Mouse (Mus musculus) heart, adult 11 months (tissue): ENCODE data around the gene Trim40.

Source experiments
- DNase-seq: peaks from one replicate; pipeline ENCODE4 v3.0.0; 2022

The Trim40 gene

DNA sequence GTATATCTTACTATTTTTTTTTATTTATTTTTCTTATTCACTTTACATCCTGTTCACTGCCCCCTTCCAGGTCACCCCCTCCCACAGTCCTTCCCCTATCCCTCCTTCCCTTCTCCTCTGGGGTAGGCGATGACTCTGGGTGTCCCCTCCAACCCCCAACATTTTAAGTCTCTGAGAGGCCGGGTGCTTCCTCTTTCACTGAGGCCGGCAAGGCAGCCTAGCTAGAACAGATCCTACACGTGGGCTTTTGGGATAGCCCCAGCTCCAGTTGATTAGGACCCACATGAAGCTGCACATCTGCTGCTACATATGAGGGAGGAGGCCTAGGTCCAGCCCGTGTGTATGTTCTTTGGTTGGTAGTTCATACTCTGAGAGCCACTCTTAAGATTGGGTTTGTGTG, 50.9 kb downstream of the Trim40 start:
- peak; percentile 94 for DNase-seq

DNA sequence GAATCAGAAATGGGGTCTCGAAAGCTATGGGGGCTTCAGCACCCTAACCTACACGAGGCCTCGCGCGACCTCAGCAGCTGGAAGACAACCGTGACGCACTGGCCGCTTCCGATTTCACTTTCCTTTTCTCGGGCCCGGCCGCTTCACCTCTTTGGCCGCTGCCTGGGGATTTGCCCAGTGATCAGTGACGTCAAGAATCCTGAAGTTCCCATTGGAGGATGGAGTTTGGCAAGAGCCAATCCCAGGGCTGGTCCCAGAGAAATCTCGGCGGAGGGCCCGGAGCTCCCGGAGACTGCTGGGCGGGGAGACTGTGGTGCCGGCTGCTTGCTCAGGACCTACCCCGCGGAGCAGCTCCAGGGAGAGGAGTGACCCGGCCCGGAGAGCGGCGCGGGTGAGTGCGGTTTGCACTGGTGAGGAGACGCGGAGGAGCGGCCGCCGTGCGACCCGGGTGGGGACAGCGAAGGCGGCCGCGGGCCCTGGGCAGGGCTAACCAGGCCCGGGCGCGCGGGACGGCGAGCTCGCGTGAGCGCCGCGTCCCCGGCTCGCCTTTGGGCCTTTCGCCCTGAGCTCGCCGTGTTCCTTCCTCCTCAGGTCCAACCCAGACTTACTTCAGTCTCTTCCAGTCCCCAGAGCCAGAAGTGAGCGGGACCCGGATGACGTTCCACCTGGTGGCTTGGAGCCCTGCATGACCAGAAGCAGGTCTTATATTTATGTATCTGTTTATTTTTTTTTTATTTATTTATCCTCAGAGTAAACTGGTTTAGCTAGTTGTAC, 52.9 kb downstream of the Trim40 start, which contains the start of gene Trim26:
Gene Trim26, plus strand, starts transcription at position 261 of the 774 bp plus-strand sequence.
- peak; percentile 100 for DNase-seq

GRCm38 (mm10) chr17:36836427-36836812, 53.5 kb downstream of the Trim40 start:
- no peak for DNase-seq

DNA sequence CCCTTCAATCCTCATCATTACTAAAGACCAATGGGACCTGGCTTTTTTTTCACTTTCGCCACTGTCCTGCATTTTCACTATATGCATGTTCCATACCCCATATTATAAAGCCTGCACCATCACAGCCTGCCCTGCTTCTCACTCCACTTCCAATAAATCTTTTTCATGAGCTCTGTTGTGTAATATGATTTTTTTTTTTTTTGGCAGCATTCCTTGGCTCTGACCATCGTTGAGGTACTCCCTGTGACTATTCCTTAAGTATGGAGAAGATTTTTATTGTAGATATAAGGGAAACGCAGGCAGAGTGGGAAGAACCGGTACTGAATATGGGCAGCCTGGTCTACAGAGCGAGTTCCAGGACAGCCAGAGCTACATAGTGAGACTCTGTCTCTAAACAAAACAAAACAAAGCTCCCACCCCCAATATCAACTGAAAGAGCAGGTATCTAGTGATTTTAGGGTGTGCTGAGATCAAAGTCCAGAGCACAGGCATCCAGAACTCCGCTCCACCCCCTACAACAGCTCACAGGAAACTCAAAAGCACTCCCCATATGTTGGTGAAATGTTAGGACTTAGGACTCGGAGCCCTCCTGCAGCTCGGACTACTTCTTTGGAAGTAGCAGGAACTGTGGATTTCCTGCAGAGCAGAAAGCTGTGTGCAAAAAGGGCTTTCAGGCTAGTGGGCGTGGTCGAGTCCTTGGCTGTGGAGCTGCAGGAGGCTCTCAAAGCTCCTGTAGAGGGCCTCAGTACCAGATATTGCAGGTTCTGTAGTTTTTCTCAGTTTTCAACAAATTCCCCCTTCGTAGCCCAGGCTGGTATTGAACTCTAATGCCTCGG, 54.1 kb downstream of the Trim40 start:
- peak; percentile 96 for DNase-seq

GRCm38 (mm10) chr17:36832694-36833093, 57.2 kb downstream of the Trim40 start:
- peak; percentile 57 for DNase-seq
